19 mouse cellular contexts compared by ENCODE assay signal in genomic region chr13:93952466-93952865, GRCm38 (mm10).
A peak's percentile ranks its signal among the peaks of the same experiment; 100 is the strongest.
DNase-seq lines count a peak whose midpoint lies in the region; ATAC-seq and TF ChIP-seq lines count a peak whose summit lies in the region.
"Had no signal": no experiment of that assay in that cellular context is flagged by ENCODE, and none has a peak within 500 bp of the region (broad histone marks: within the 10 kb centered on the region; RNA-seq: fewer than 3 reads in every experiment).

No protein-coding gene starts in this region.

- no peak overlapping the region for H3K4me3 ChIP-seq in bone marrow macrophage, adult 2 months (ENCODE audit: insufficient read depth, low read length)
- H3K4me3 ChIP-seq: embryonic facial prominence, embryonic 10.5 days; forebrain, embryonic 13.5 days; heart, embryonic 10.5 days; hindbrain, embryonic 13.5 days had no signal

- H3K4me1 ChIP-seq in bone marrow macrophage, adult 2 months (ENCODE audit: control insufficient read depth, insufficient read depth, low read length), result peaks cover 15% of the 10 kb centered on the region
- H3K4me1 ChIP-seq: forebrain, embryonic 13.5 days; hindbrain, embryonic 13.5 days had no signal

- DNase-seq in heart, adult 11 months, result peak; percentile 53
- no peak for DNase-seq in heart, postnatal 25 days (ENCODE audit: low spot score)
- peak; percentile 44 for DNase-seq in adrenal gland, postnatal 10 days
- no peak for DNase-seq in lung, postnatal 4 days
- no peak for DNase-seq in Muller cell, postnatal 12 days (ENCODE audit: inconsistent ontology term)
- DNase-seq: cerebellum, adult 2 months; cerebellum, postnatal 10 days; forebrain, postnatal 0 days; gastrocnemius, postnatal 36 days; heart, adult 18-20 months; heart, postnatal 10 days; kidney, adult 11 months had no signal

- ATAC-seq in frontal cortex, adult (ENCODE audit: low TSS enrichment), result no peak
- ATAC-seq: forebrain, embryonic 13.5 days; forebrain, postnatal 0 days; hindbrain, postnatal 0 days had no signal

- intact Hi-C loops in heart, postnatal 25 days (cut with DNase I), result no loop called here

- no peak for TF ChIP-seq POLR2A in bone marrow macrophage, adult 2 months (IDR thresholded peaks at IDR 0.05; ENCODE audit: borderline replicate concordance, low read depth, low read length)

- H3K27ac ChIP-seq in bone marrow macrophage, adult 2 months (ENCODE audit: insufficient read depth, low read depth, low read length), result no peak overlapping the region
- H3K27ac ChIP-seq: embryonic facial prominence, embryonic 10.5 days; forebrain, embryonic 13.5 days; hindbrain, embryonic 13.5 days; hindbrain, postnatal 0 days had no signal

- peak; percentile 26; the same call in 1 of the 2 replicates for TF ChIP-seq CTCF in bone marrow macrophage, adult 2 months (IDR thresholded peaks at IDR 0.05; ENCODE audit: low read depth, low read length)

Comparison
In these comparisons a context has a peak if more than half of its experiments do, and no peak if none do; other contexts are left out.
1. DNase-seq: peak in heart, adult 11 months (single experiment) and adrenal gland, postnatal 10 days (single experiment); none in heart, postnatal 25 days (single experiment), lung, postnatal 4 days (0 of 2) and Muller cell, postnatal 12 days (single experiment).